Mouse (Mus musculus) hindbrain, embryonic 16.5 days (tissue): ENCODE results near the gene Cops4. TPM values are rescaled to one million over a fixed set of nuclear protein-coding genes. Genes with fewer than 3 reads are reported as not detected.

Experiments used
- ATAC-seq: fragments of 200-750 bp; cut with Nextera tagmentation; 2 replicates; pipeline ENCODE4 v1.8.0; 2017; ENCODE audit warnings: moderate TSS enrichment, moderate library complexity
- H3K27ac ChIP-seq: fragments of 300-500 bp; sonication (generic); 2 replicates; pipeline ENCODE4 v1.5.1; 2014; ENCODE audit warnings: low read depth, mild to moderate bottlenecking, control low read depth, low read length, moderate library complexity
- H3K27me3 ChIP-seq: fragments of 300-500 bp; sonication (generic); replicated peaks from 2 replicates; pipeline ENCODE4 v1.6.1; 2014; ENCODE audit warnings: low read length; ENCODE audit not compliant: control insufficient read depth, insufficient read depth
- H3K36me3 ChIP-seq: fragments of 300-500 bp; sonication (generic); 2 replicates; pipeline ENCODE4 v1.6.1; 2014; ENCODE audit warnings: mild to moderate bottlenecking, low read length, moderate library complexity, mixed read lengths; ENCODE audit not compliant: control insufficient read depth, insufficient read depth
- H3K4me1 ChIP-seq: fragments of 300-500 bp; sonication (generic); 2 replicates; pipeline ENCODE4 v1.6.1; 2014; ENCODE audit warnings: low read depth, low read length; ENCODE audit not compliant: control insufficient read depth, insufficient read depth
- H3K4me2 ChIP-seq: fragments of 300-500 bp; sonication (generic); 2 replicates; pipeline ENCODE4 v1.6.1; 2014; ENCODE audit warnings: mild to moderate bottlenecking, low read length, control low read depth, moderate library complexity
- H3K4me3 ChIP-seq: fragments of 300-500 bp; sonication (generic); 2 replicates; pipeline ENCODE4 v1.5.1; 2014; ENCODE audit warnings: mild to moderate bottlenecking, low read length, control low read depth, moderate library complexity
- H3K9ac ChIP-seq: fragments of 300-500 bp; sonication (generic); 2 replicates; pipeline ENCODE4 v1.6.1; 2014; ENCODE audit warnings: low read depth, mild to moderate bottlenecking, control low read depth, low read length, moderate library complexity
- H3K9me3 ChIP-seq: fragments of 300-500 bp; sonication (generic); 2 replicates; pipeline ENCODE4 v1.6.1; 2014; ENCODE audit warnings: mild to moderate bottlenecking, low read length, moderate library complexity; ENCODE audit not compliant: control insufficient read depth
- WGBS: fragments of 180-500 bp; shearing (Covaris S2); extraction: QIAGEN DNeasy Blood & Tissue Kit; methylation state at CpG from one replicate; pipeline ENCODE4 v1.1.7; 2014; 5-methylcytosine and 5-hydroxymethylcytosine counted together
- polyA plus RNA-seq: library from polyadenylated mRNA; unstranded; fragments of >200 nt; fragmentation: Nextera tagmentation; extraction: Ambion mirVana; gene quantifications from 2 replicates; pipeline ENCODE4 v1.2.1, GENCODE M21; 2015

Cops4 gene
- polyA plus RNA-seq, 1 experiment from 2014 or later = 173 TPM

DNA sequence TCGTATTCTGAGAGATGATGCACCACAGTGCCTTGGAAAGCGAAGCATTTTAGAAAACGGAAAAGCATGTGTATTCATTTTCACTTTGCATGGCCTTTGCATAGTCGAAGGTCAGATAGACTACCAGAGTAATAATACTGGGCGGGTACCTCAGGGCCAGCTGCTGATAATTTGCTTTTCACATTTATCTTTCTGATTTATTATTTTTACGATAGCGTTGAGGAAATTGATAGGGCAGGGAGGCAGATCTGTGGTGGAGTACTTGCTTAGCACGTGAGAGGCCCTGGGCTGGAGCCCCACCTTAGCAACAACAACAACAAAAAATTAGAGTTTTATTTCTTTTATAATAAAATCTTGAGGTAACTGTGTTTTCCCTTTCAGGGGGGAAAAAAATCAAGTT lies 50.1 kb downstream of the Cops4 start:
- no peaks in the 10 kb centered on the region for H3K4me1 ChIP-seq
- H3K9me3 ChIP-seq = no peaks in the 10 kb centered on the region
- ATAC-seq = no peak

DNA sequence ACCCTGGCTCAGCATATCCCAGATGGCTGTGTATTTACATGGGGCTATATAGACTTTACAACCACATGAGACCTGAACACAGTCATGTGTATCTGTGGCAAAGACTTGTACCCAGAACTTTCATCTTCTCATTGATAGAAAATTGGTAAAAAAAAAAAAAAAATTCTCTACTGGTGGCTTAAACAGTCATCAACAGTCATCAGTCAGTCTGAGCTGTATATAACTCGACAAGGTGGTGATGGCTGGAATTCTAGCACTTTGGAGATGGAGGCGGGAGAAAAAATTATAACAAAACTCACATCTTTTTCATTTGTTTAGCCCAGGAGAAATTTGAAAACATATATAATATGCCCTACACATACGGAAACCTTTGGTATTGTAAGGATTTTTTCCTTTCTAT lies 50.7 kb downstream of the Cops4 start:
- H3K4me2 ChIP-seq = no peak overlapping the region
- no peak overlapping the region for H3K9ac ChIP-seq
- no peaks in the 10 kb centered on the region for H3K4me1 ChIP-seq
- H3K4me3 ChIP-seq = no peak overlapping the region
- ATAC-seq = no peak
- H3K9me3 ChIP-seq = no peaks in the 10 kb centered on the region
- 93% methylated on average over 3 of the region's 3 CpGs for WGBS
- no peaks in the 10 kb centered on the region for H3K36me3 ChIP-seq
- no peak overlapping the region for H3K27ac ChIP-seq
- H3K27me3 ChIP-seq = no peaks in the 10 kb centered on the region

More for the DNA sequence above, 50.1 kb downstream of the Cops4 start:
- Histone ChIP-seq H3K27me3 (no peaks in the 10 kb centered on the region), H3K36me3 (no peaks in the 10 kb centered on the region), H3K4me2 (no peak overlapping the region), H3K9ac (no peak overlapping the region), H3K4me3 (no peak overlapping the region), H3K27ac (no peak overlapping the region)
- WGBS = 88% methylated on average over 8 of the region's 8 CpGs

DNA sequence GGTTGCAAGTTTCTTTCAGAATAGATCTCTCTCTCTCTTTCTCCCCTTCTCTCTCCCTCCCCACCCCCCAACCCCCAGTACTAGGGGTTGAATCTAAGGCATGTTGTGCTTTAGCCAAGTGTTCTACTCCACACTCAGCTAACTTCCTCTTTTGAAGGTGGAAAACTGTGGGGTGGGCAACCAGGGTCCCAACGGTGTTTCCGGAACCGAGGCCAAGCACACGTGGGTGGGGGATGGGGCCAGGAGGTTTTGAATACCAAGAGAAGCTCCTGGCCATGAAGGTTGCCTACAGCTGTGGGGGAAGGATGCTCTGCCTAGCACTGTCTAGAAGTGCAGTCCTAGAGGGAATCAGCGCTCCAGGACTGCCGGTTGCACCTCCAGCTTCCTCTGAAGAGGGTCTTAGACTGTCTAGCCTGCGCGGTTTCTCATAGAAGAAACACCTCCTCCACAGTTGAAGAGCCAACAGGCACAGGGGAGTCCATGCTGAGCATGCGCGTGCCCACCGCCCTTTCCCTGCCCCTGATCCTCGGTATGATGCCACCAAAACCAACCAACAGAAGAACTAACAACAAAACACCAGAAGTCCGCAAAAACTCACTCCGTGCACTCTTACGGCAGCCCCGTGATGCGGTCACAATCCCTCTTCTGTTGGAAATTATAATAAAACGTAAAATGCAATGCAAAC lies 51.3 kb downstream of the Cops4 start:
- no peaks in the 10 kb centered on the region for H3K36me3 ChIP-seq
- 79% methylated on average over 18 of the region's 18 CpGs for WGBS
- H3K4me1 ChIP-seq = no peaks in the 10 kb centered on the region
- H3K4me2 ChIP-seq = no peak overlapping the region
- H3K27ac ChIP-seq = no peak overlapping the region
- H3K9me3 ChIP-seq = no peaks in the 10 kb centered on the region
- H3K4me3 ChIP-seq = no peak overlapping the region
- no peaks in the 10 kb centered on the region for H3K27me3 ChIP-seq
- no peak overlapping the region for H3K9ac ChIP-seq
- no peak for ATAC-seq

- Histone ChIP-seq H3K27ac (no peak overlapping the region), H3K27me3 (no peaks in the 10 kb centered on the region), H3K36me3 (no peaks in the 10 kb centered on the region), H3K9me3 (no peaks in the 10 kb centered on the region), H3K4me1 (no peaks in the 10 kb centered on the region), H3K4me2 (no peak overlapping the region), H3K4me3 (no peak overlapping the region), H3K9ac (no peak overlapping the region)
- ATAC-seq = no peak
- WGBS = 79% methylated on average over 13 of the region's 13 CpGs
Measured at GRCm38 (mm10) chr5:100569997-100570595, 52.0 kb downstream of the Cops4 start.

DNA sequence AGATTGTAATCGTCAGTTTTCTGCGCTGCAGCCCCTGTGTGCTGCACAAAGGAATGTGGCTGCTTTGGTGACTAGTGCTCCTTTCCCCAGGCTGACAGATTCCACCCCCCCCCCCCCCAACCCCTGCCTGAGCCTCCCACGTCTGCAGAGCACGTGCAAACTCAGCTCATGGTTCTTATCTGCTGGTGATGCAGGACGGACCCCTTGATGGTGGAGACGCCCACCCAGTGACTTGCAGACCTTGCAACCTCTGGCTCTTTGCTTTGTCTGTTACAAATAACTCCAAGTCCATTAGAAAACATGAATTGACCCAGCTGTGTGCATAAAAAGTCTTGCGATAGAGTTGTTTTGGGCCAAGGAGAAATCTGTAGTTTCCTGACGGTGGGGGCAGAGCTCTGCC lies 52.6 kb downstream of the Cops4 start:
- Histone ChIP-seq H3K9ac (no peak overlapping the region), H3K27me3 (no peaks in the 10 kb centered on the region), H3K36me3 (no peaks in the 10 kb centered on the region), H3K4me2 (no peak overlapping the region), H3K4me1 (no peaks in the 10 kb centered on the region), H3K27ac (no peak overlapping the region), H3K4me3 (no peak overlapping the region), H3K9me3 (no peaks in the 10 kb centered on the region)
- WGBS = 34% methylated on average over 8 of the region's 8 CpGs
- no peak for ATAC-seq

DNA sequence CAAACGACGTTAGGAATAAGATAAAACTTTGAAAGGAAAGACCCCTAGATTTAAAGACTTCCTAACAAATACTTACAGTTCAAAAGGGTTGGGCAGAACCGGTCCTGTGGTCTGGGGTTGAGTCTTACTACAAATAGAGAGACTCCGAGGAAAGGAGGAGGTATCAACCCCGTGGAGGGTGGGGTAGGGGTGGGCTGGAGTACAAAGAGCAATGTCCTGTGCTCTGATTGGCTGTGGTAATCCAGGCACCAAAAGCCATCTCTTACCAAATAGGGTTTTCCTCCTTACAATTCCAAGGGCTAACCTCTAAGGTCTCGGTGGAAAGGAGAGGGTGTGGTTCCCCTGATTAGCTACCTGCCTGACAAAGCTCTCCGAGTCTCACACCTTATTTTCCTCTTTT lies 54.0 kb downstream of the Cops4 start, which contains the start of gene Plac8:
TSS of gene Plac8 (minus strand) at position 177 of the 400 bp plus-strand sequence.
- Histone ChIP-seq H3K4me3 (no peak within 1 kb of the TSS), H3K9ac (no peak within 1 kb of the TSS), H3K27me3 (no peaks in the 10 kb centered on the region), H3K4me2 (no peak within 1 kb of the TSS), H3K36me3 (no peaks in the 10 kb centered on the region), H3K27ac (no peak within 1 kb of the TSS), H3K9me3 (no peaks in the 10 kb centered on the region), H3K4me1 (no peaks in the 10 kb centered on the region)
- WGBS = 42% methylated on average over 7 of the region's 7 CpGs
- ATAC-seq = no peak

- no peak overlapping the region for H3K4me2 ChIP-seq
- WGBS = 96% methylated on average over 5 of the region's 5 CpGs
- ATAC-seq = no peak
- no peak overlapping the region for H3K27ac ChIP-seq
- no peaks in the 10 kb centered on the region for H3K36me3 ChIP-seq
- H3K4me1 ChIP-seq = no peaks in the 10 kb centered on the region
- H3K27me3 ChIP-seq = no peaks in the 10 kb centered on the region
- no peaks in the 10 kb centered on the region for H3K9me3 ChIP-seq
- no peak overlapping the region for H3K9ac ChIP-seq
- H3K4me3 ChIP-seq = no peak overlapping the region
Measured at GRCm38 (mm10) chr5:100573256-100573655, 55.1 kb downstream of the Cops4 start.

DNA sequence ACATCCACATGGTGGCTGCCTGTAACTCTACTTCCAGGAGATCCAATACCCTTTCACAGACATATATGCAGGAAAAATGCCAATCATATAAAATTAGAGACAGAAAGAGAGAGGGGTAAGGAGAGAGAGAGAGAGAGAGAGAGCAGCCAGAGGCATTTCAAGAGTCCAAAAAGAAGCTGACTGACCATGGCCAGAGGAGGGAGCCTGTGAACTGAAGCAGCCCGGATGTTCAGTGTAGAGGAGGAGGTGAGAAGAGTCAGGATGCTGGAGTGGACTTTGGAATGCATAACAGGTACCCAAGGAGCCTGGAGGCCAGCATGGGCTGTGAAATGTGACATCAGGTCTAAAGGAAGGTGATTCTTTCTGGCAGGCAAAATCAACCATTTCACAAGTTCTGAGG lies 56.7 kb downstream of the Cops4 start:
- no peak overlapping the region for H3K4me3 ChIP-seq
- ATAC-seq = no peak
- H3K4me2 ChIP-seq = no peak overlapping the region
- no peaks in the 10 kb centered on the region for H3K9me3 ChIP-seq
- H3K27ac ChIP-seq = no peak overlapping the region
- no peaks in the 10 kb centered on the region for H3K36me3 ChIP-seq
- H3K27me3 ChIP-seq = no peaks in the 10 kb centered on the region
- no peak overlapping the region for H3K9ac ChIP-seq
- WGBS = 72% methylated on average over 1 of the region's 1 CpGs
- no peaks in the 10 kb centered on the region for H3K4me1 ChIP-seq

GRCm38 (mm10) chr5:100578863-100579411 lies 60.8 kb downstream of the Cops4 start:
- Histone ChIP-seq H3K36me3 (no peaks in the 10 kb centered on the region), H3K4me2 (no peak overlapping the region), H3K4me3 (no peak overlapping the region), H3K4me1 (no peaks in the 10 kb centered on the region), H3K27me3 (no peaks in the 10 kb centered on the region), H3K9me3 (no peaks in the 10 kb centered on the region), H3K9ac (no peak overlapping the region), H3K27ac (no peak overlapping the region)
- 89% methylated on average over 5 of the region's 5 CpGs for whole genome bisulfite sequencing
- ATAC-seq = no peak
